Mouse (Mus musculus) c-Kit-positive CD71-positive TER-119-negative erythroid progenitor cells, embryonic 14.5 days (primary cell): ENCODE measurements around the gene Psmd6.

Experiments
- DNase-seq: peaks from one replicate; pipeline ENCODE4 v3.0.0-alpha.2; 2013; ENCODE audit warnings: low read depth

The Psmd6 gene

DNA sequence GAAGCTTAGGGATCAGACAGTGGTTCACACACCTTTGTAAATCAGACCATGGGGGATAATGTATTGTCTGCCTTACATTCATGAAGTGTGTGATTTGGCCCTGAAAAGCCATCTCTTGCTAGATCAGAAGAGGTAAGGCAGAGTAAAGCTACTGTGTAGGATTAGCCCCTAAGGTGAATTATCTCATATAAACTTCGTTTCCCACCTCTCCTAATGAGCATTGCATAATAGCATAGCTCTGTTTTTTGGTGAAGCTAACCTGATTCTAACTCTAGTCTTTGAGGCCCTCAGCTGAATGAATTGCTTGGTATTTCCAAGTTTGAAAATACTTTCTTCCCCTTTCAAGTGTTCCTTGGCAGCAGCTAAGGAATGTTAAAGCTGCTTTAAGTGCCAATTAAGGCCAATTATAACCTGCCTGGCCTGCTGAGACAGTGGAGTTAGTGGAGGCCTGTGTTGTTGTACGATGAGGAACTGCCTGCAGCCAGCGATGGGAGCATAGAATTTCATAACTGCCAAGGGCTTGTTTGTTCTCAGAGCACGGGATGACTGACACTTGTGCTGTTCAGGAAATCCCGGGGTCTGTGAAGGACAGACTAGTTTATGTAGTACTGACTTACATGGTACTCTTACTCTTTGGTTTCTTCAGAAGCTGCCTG is 56.2 kb downstream of the Psmd6 start:
- no peak for DNase-seq

DNA sequence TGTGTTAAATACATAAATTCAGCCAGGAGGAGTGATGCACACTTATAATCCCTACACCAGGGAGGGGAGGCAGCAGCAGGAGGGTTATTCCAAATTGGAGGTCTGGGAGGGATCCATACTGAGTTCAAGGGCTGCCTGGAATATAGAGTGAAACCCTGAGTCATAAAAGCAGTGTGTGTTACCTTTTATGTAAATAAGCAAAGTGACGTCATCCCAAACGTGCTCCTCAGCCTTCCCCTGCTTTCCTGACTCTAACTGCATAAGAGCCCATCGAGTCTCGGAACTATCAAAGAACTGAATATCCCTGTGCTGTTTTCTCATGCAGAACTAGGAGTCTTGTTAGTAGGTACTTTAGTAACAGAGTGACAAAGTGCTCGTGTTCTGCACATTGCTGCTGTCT is 57.4 kb downstream of the Psmd6 start:
- DNase-seq, result no peak

DNA sequence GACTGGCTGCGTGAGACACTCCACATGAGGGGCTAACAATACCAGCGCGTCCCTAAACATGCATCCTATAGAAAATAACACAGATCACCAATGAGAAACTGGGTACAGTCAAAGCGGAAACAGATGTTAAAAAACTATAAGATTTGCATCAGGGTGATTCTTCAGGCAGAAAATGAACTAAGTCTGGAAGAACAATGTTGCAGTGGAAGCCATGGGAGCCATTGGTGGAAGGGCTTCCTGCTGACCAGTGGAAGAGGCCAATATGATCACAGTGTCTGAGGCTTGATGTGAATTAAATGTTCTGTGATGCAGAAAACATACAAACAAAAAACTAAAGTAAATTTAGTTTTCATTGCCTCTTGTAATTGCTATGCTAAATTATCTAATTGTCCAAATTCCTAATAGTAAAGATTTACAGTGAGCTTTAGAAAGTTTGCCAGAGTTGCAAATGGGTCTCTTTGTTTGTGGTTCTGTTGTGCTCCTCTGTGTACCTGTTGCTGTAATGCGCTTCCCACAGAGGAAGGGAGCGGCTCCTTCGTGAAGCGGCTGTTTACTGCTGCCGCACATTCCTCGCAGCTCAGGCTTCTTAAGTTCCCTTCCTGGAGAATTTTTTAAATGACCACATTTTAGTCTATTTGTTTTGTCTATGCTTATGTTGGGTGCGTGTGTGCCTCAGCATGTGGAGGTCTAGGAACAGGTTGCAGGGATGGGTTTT is 58.1 kb downstream of the Psmd6 start:
- DNase-seq, result no peak
